Mouse (Mus musculus): ENCODE results near the gene Tnfrsf8. TPM values are rescaled to one million over a fixed set of nuclear protein-coding genes. Genes with fewer than 3 reads are reported as not detected.

The Tnfrsf8 gene
- polyA plus RNA-seq, 1 experiment from 2014 or later, result 0.07 TPM

DNA sequence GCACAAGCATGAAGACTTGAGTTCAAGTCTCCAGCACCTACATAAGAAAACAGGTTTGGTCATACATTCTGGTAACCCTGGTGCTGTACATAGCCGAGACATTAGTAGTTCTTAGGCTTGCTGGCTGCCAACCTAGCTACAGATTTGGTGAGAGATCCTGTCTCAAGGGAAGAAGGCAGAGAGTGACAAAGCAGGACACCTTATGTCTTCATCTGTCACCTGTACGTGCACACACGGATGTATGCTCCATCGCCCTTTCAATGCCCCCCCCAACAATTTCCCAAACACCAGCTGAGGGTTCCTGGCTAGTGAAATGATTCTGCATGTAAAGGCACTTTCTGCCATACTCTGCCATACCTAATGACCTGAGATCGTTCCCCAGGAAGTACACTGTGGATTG, 58.8 kb downstream of the Tnfrsf8 start:
- Histone ChIP-seq H3K4me3 (ENCODE audit: low read depth, low read length) (no peak overlapping the region), H3K9ac (replicated peaks) (no peak overlapping the region), H3K27me3 (ENCODE audit: insufficient read depth, low read length) (no peaks in the 10 kb centered on the region), H3K27ac (ENCODE audit: low read depth) (no peak overlapping the region), H3K36me3 (replicated peaks; ENCODE audit: insufficient read depth, low read length) (no peaks in the 10 kb centered on the region), H3K9me3 (ENCODE audit: low read length) (no peaks in the 10 kb centered on the region), H3K4me1 (ENCODE audit: insufficient read depth) (peaks cover 15% of the 10 kb centered on the region), H3K4me2 (ENCODE audit: low read depth, low read length) (no peak overlapping the region)
- ATAC-seq (no peak), DNase-seq (no peak)
- no peak for TF ChIP-seq EP300 (IDR thresholded peaks at IDR 0.05; ENCODE audit: low read depth)
- TF ChIP-seq CTCF (IDR thresholded peaks at IDR 0.05; ENCODE audit: low read depth), result no peak
- WGBS (ENCODE audit: insufficient replicate concordance), result 76% methylated on average over 5 of the region's 5 CpGs

DNA sequence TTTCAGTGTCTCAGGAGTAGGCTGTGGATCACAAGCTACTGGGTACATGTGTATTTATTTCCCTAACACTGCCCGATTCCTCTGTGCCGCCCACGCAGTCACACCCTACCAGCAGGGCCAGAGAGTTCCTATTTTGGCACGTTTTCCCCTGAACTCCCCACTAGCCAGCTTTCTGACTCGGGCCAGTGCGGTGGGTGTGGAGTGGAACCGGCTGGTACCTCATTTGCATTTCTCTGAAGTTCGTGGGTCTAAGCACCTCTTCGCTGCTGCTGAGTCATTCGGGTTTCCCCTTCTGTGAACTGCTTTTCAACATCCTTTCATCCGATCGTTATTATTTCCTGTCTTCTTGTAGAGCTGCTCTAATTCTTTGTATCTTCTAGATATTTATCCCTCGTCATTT, 60.5 kb downstream of the Tnfrsf8 start:
- Histone ChIP-seq H3K27me3 (ENCODE audit: insufficient read depth, low read length) (no peaks in the 10 kb centered on the region), H3K9me3 (ENCODE audit: low read length) (no peaks in the 10 kb centered on the region), H3K4me2 (ENCODE audit: low read depth, low read length) (peak overlapping the region; percentile 58), H3K36me3 (replicated peaks; ENCODE audit: insufficient read depth, low read length) (no peaks in the 10 kb centered on the region), H3K4me3 (ENCODE audit: low read depth, low read length) (no peak overlapping the region), H3K9ac (replicated peaks) (no peak overlapping the region), H3K27ac (ENCODE audit: low read depth) (no peak overlapping the region), H3K4me1 (ENCODE audit: insufficient read depth) (peaks cover 12% of the 10 kb centered on the region; the same call in 1 of the 2 replicates)
- DNase-seq, result peak; percentile 34
- ATAC-seq, result peak; percentile 23; the same call in 1 of the 2 replicates
- WGBS (ENCODE audit: insufficient replicate concordance), result 10% methylated on average over 13 of the region's 13 CpGs
- TF ChIP-seq CTCF (IDR thresholded peaks at IDR 0.05; ENCODE audit: low read depth) (no peak), EP300 (IDR thresholded peaks at IDR 0.05; ENCODE audit: low read depth) (no peak)

DNA sequence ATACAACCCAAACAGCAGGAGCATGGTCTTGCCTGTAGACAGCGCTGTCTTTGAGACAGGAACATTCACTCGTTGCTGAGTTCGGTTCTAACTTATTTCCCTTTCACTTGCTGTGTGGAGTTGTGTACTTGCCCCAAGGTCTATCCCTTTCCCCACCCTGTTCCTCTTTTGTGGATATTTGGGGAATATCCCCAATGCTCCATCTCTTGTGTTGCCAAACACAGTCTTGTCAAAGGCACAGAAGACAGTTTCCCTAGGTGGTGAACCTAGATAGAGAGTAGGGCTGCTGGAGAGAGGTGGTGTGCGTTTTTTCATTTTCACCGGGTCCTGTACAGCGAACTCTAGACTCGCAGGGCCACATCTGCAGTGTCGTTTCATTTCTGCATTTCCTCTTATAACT, 62.4 kb downstream of the Tnfrsf8 start:
- DNase-seq, result no peak
- H3K9ac ChIP-seq (replicated peaks), result no peak overlapping the region
- TF ChIP-seq CTCF (IDR thresholded peaks at IDR 0.05; ENCODE audit: low read depth), result no peak
- no peak for TF ChIP-seq EP300 (IDR thresholded peaks at IDR 0.05; ENCODE audit: low read depth)
- H3K9me3 ChIP-seq (ENCODE audit: low read length), result no peaks in the 10 kb centered on the region
- 65% methylated on average over 8 of the region's 8 CpGs for WGBS (ENCODE audit: insufficient replicate concordance)
- H3K4me2 ChIP-seq (ENCODE audit: low read depth, low read length), result no peak overlapping the region
- no peak overlapping the region for H3K27ac ChIP-seq (ENCODE audit: low read depth)
- H3K4me1 ChIP-seq (ENCODE audit: insufficient read depth), result peaks cover 12% of the 10 kb centered on the region; the same call in 1 of the 2 replicates
- no peaks in the 10 kb centered on the region for H3K27me3 ChIP-seq (ENCODE audit: insufficient read depth, low read length)
- H3K4me3 ChIP-seq (ENCODE audit: low read depth, low read length), result no peak overlapping the region
- no peak for ATAC-seq
- H3K36me3 ChIP-seq (replicated peaks; ENCODE audit: insufficient read depth, low read length), result no peaks in the 10 kb centered on the region

DNA sequence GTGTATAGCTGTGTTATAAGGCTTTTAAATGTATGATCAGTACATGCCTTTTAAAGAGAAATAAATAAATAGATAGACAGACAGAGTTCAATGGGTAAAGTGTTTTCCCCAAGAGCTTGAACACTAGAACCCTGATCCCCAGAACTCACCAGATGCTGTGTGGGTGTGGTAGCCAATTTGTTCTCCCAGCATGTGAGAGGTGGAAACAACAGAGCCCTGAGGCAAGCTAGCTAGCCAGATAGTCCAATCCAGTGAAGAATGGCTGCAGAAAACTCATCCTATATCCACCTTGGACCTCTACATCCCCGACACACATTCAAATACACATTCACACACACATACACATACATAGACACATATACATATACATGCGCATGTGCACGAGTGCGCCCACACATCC, 63.4 kb downstream of the Tnfrsf8 start:
- Histone ChIP-seq H3K4me2 (ENCODE audit: low read depth, low read length) (no peak overlapping the region), H3K9ac (replicated peaks) (no peak overlapping the region), H3K27ac (ENCODE audit: low read depth) (no peak overlapping the region), H3K4me1 (ENCODE audit: insufficient read depth) (peaks cover 13% of the 10 kb centered on the region; the same call in 1 of the 2 replicates), H3K9me3 (ENCODE audit: low read length) (no peaks in the 10 kb centered on the region), H3K27me3 (ENCODE audit: insufficient read depth, low read length) (no peaks in the 10 kb centered on the region), H3K36me3 (replicated peaks; ENCODE audit: insufficient read depth, low read length) (no peaks in the 10 kb centered on the region), H3K4me3 (ENCODE audit: low read depth, low read length) (no peak overlapping the region)
- WGBS (ENCODE audit: insufficient replicate concordance), result 78% methylated on average over 4 of the region's 4 CpGs
- TF ChIP-seq EP300 (IDR thresholded peaks at IDR 0.05; ENCODE audit: low read depth), result no peak
- no peak for TF ChIP-seq CTCF (IDR thresholded peaks at IDR 0.05; ENCODE audit: low read depth)
- ATAC-seq (no peak), DNase-seq (no peak)

DNA sequence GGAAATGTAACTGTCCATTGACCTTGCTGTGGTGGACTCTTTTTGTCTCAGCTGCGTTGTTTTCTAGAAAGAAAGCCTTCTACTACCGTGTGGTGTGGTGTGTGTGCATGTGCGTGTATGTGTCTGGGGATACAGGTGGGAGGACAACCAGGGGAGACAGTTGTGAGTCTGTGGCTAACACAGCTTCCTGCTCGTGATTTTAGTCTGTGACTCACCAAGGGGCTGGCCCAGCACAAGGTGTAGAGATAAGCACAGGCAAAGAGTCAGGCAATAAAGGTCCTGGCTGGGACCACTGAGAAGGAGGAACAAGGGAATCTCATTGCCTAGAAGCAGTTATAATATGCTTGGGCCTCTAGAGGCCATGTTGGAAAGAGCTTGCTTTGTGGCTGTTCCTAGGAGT, 65.0 kb downstream of the Tnfrsf8 start:
- Histone ChIP-seq H3K9ac (replicated peaks) (no peak overlapping the region), H3K27me3 (ENCODE audit: insufficient read depth, low read length) (no peaks in the 10 kb centered on the region), H3K4me1 (ENCODE audit: insufficient read depth) (peaks cover 21% of the 10 kb centered on the region), H3K4me3 (ENCODE audit: low read depth, low read length) (no peak overlapping the region), H3K9me3 (ENCODE audit: low read length) (no peaks in the 10 kb centered on the region), H3K27ac (ENCODE audit: low read depth) (no peak overlapping the region), H3K4me2 (ENCODE audit: low read depth, low read length) (no peak overlapping the region), H3K36me3 (replicated peaks; ENCODE audit: insufficient read depth, low read length) (no peaks in the 10 kb centered on the region)
- ATAC-seq (no peak), DNase-seq (no peak)
- 46% methylated on average over 4 of the region's 4 CpGs for WGBS (ENCODE audit: insufficient replicate concordance)
- TF ChIP-seq EP300 (IDR thresholded peaks at IDR 0.05; ENCODE audit: low read depth), result no peak
- TF ChIP-seq CTCF (IDR thresholded peaks at IDR 0.05; ENCODE audit: low read depth), result no peak

DNA sequence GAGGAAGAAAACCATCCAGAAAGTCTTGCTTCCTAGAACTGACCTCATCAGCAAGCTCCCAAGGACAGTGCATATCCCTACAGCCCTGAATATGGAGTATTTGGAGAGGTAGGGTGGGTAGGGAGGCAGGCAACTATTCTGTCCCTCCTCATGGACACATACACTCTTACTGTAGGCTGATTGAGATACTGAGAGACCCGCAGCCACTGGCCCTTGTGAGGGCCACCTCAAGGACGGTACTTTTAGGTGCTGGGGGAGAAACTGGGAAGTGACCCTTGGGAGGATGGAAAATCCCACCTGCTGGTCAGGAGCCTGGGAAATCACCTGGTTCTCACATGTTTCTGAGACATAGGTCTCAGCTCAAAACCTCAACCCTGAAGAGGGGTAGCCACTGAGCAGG, 67.4 kb downstream of the Tnfrsf8 start:
- H3K9ac ChIP-seq (replicated peaks), result no peak overlapping the region

More for the DNA sequence above, 67.4 kb downstream of the Tnfrsf8 start:
- no peaks in the 10 kb centered on the region for H3K27me3 ChIP-seq (ENCODE audit: insufficient read depth, low read length)
- H3K36me3 ChIP-seq (replicated peaks; ENCODE audit: insufficient read depth, low read length), result 0 out of 2 replicates have a peak, but pooled peaks cover 3% of the 10 kb centered on the region
- no peak overlapping the region for H3K4me2 ChIP-seq (ENCODE audit: low read depth, low read length)
- H3K27ac ChIP-seq (ENCODE audit: low read depth), result no peak overlapping the region
- no peak for TF ChIP-seq CTCF (IDR thresholded peaks at IDR 0.05; ENCODE audit: low read depth)
- TF ChIP-seq EP300 (IDR thresholded peaks at IDR 0.05; ENCODE audit: low read depth), result no peak
- no peak for DNase-seq
- H3K4me1 ChIP-seq (ENCODE audit: insufficient read depth), result peaks cover 32% of the 10 kb centered on the region
- H3K4me3 ChIP-seq (ENCODE audit: low read depth, low read length), result no peak overlapping the region
- no peaks in the 10 kb centered on the region for H3K9me3 ChIP-seq (ENCODE audit: low read length)
- no peak for ATAC-seq
- WGBS (ENCODE audit: insufficient replicate concordance), result 62% methylated on average over 2 of the region's 2 CpGs
